Mouse (Mus musculus): ENCODE results near the gene Rbmy. TPM values are rescaled to one million over a fixed set of nuclear protein-coding genes. Genes with fewer than 3 reads are reported as not detected.
"Not testable (repeated sequence)": the region's sequence is repeated elsewhere in the genome, so short reads cannot be mapped to it uniquely, and the experiment has no call there.

Gene Rbmy
- not detected in 2 replicates for polyA plus RNA-seq (2015; fragmentation: Nextera tagmentation; extraction: Ambion mirVana)

GRCm38 (mm10) chrY:2830380-2830779 is at the start of gene Rbmy, which contains the start of gene Gm10256:
Gene Rbmy, plus strand, starts transcription at chrY:2830680.
Gene Gm10256, plus strand, starts transcription at chrY:2830699.
- not testable (repeated sequence) for ATAC-seq; H3K9me3 ChIP-seq; H3K4me3 ChIP-seq (replicated peaks); H3K27me3 ChIP-seq; H3K4me1 ChIP-seq (replicated peaks); H3K4me2 ChIP-seq (replicated peaks); H3K9ac ChIP-seq (replicated peaks); H3K36me3 ChIP-seq; H3K27ac ChIP-seq
- WGBS: no CpG with 5 or more reads among the region's 9 CpGs

GRCm38 (mm10) chrY:2796105-2796504 is 34.4 kb upstream of the Rbmy start, which contains the start of gene Gm4064:
Gene Gm4064, minus strand, starts transcription at chrY:2796205.
- H3K36me3 ChIP-seq; H3K4me1 ChIP-seq (replicated peaks); H3K4me3 ChIP-seq (replicated peaks); H3K4me2 ChIP-seq (replicated peaks); H3K9me3 ChIP-seq; H3K9ac ChIP-seq (replicated peaks); ATAC-seq; H3K27me3 ChIP-seq; H3K27ac ChIP-seq: not testable (repeated sequence)
- WGBS: no CpG with 5 or more reads among the region's 8 CpGs

Other genes with a start within 250 kb of the Rbmy start
- not detected in 2 replicates for gene H2al2c, start 231.6 kb upstream of the Rbmy start, polyA plus RNA-seq (2015; fragmentation: Nextera tagmentation; extraction: Ambion mirVana)
- gene Sry, start 167.0 kb upstream of the Rbmy start, polyA plus RNA-seq (2015; fragmentation: Nextera tagmentation; extraction: Ambion mirVana): not detected in 2 replicates
- gene H2al2b, start 110.0 kb upstream of the Rbmy start, polyA plus RNA-seq (2015; fragmentation: Nextera tagmentation; extraction: Ambion mirVana): not detected in 2 replicates
- gene Gm4064, start 34.5 kb upstream of the Rbmy start, polyA plus RNA-seq (2015; fragmentation: Nextera tagmentation; extraction: Ambion mirVana): not detected in 2 replicates
- not detected in 2 replicates for gene Gm10256, start within 50 bp of the Rbmy start, polyA plus RNA-seq (2015; fragmentation: Nextera tagmentation; extraction: Ambion mirVana)
- not detected in 2 replicates for gene Gm10352, start 70.3 kb downstream of the Rbmy start, polyA plus RNA-seq (2015; fragmentation: Nextera tagmentation; extraction: Ambion mirVana)
- not detected in 2 replicates for gene Gm29289, start 101.9 kb downstream of the Rbmy start, polyA plus RNA-seq (2015; fragmentation: Nextera tagmentation; extraction: Ambion mirVana)

All from midbrain, embryonic 13.5 days (tissue).